Comparison of ENCODE assay signal across 8 mouse cellular contexts in genomic region chr4:98243502-98243901, GRCm38 (mm10).
DNase-seq lines count a peak whose midpoint lies in the region; ATAC-seq and TF ChIP-seq lines count a peak whose summit lies in the region.

No protein-coding gene starts in this region.

- peak; percentile 87 for DNase-seq in ES-CJ7 (ENCODE audit: low read depth, low spot score)
- DNase-seq in hindbrain, postnatal 0 days (ENCODE audit: low spot score), result peak; percentile 92
- peak; percentile 44 to 61 for DNase-seq in left cerebral cortex, adult 2 months (ENCODE audit: extremely low spot score in 1 of 2, low spot score in 2 of 2)
- peak; percentile 84 for DNase-seq in midbrain, embryonic 10.5 days (ENCODE audit: low spot score)
- peak; percentile 30 to 60 for DNase-seq in spleen, postnatal 14 days (ENCODE audit: low spot score in 2 of 2)
- no peak for DNase-seq in gastrocnemius, adult 18-20 months (ENCODE audit: low spot score)

- H3K4me3 ChIP-seq in forebrain, embryonic 13.5 days, result 0 out of 2 replicates have a peak overlapping the region, but pooled peaks have one; percentile 27
- peak overlapping the region; percentile 19 for H3K4me3 ChIP-seq in hindbrain, postnatal 0 days (ENCODE audit: low read length)
- H3K4me3 ChIP-seq in left cerebral cortex, adult 2 months, result peak overlapping the region; percentile 27
- peak overlapping the region; percentile 41 for H3K4me3 ChIP-seq in midbrain, embryonic 10.5 days

- H3K4me1 ChIP-seq in forebrain, embryonic 13.5 days, result peaks cover 21% of the 10 kb centered on the region
- H3K4me1 ChIP-seq in hindbrain, postnatal 0 days (ENCODE audit: insufficient read depth, low read length), result peaks cover 7% of the 10 kb centered on the region; the same call in 1 of the 2 replicates
- peaks cover 20% of the 10 kb centered on the region for H3K4me1 ChIP-seq in midbrain, embryonic 10.5 days

- intact Hi-C loops in left cerebral cortex, adult 2 months (cut with DNase I), result loop anchor here (5.0 kb wide), 2 partner anchors 466 to 491 kb away; partner anchors contain the start of gene E130114P18Rik

- H3K4me2 ChIP-seq in forebrain, embryonic 13.5 days, result peak overlapping the region; percentile 58
- H3K4me2 ChIP-seq in hindbrain, postnatal 0 days (ENCODE audit: low read depth, low read length), result peak overlapping the region; percentile 62

- peak; percentile 83 for TF ChIP-seq CTCF in hindbrain, postnatal 0 days (IDR thresholded peaks at IDR 0.05; ENCODE audit: low read depth)
- peak; percentile 58 for TF ChIP-seq CTCF in left cerebral cortex, adult 2 months (IDR thresholded peaks at IDR 0.05)

- no peak overlapping the region for H3K9ac ChIP-seq in forebrain, embryonic 13.5 days
- no peak overlapping the region for H3K9ac ChIP-seq in hindbrain, postnatal 0 days (replicated peaks; ENCODE audit: low read length)

- H3K36me3 ChIP-seq in forebrain, embryonic 13.5 days (ENCODE audit: poor library complexity, severe bottlenecking), result no peaks in the 10 kb centered on the region
- no peaks in the 10 kb centered on the region for H3K36me3 ChIP-seq in hindbrain, postnatal 0 days (ENCODE audit: insufficient read depth, low read length)
- no peaks in the 10 kb centered on the region for H3K36me3 ChIP-seq in midbrain, embryonic 10.5 days

- WGBS in forebrain, embryonic 13.5 days, result under 1% methylated on average over 6 of the region's 6 CpGs
- 4% methylated on average over 6 of the region's 6 CpGs for WGBS in hindbrain, postnatal 0 days
- WGBS in midbrain, embryonic 10.5 days, result 3% methylated on average over 6 of the region's 6 CpGs

- H3K27ac ChIP-seq in forebrain, embryonic 13.5 days, result peak overlapping the region; percentile 27; the same call in 1 of the 2 replicates
- 0 out of 2 replicates have a peak overlapping the region, but pooled peaks have one; percentile 20 for H3K27ac ChIP-seq in hindbrain, postnatal 0 days
- H3K27ac ChIP-seq in left cerebral cortex, adult 2 months, result peak overlapping the region; percentile 66; the same call in 1 of the 2 replicates
- peak overlapping the region; percentile 64 for H3K27ac ChIP-seq in midbrain, embryonic 10.5 days (replicated peaks)

- 0 out of 2 replicates have a peak, but pooled peaks have one; percentile 40 for ATAC-seq in cerebellum, adult (ENCODE audit: insufficient number of reproducible peaks, low FRiP score, low TSS enrichment)
- ATAC-seq in forebrain, embryonic 13.5 days, result peak; percentile 89
- peak; percentile 89 for ATAC-seq in hindbrain, postnatal 0 days

- H3K27me3 ChIP-seq in forebrain, embryonic 13.5 days, result no peaks in the 10 kb centered on the region
- H3K27me3 ChIP-seq in hindbrain, postnatal 0 days (ENCODE audit: insufficient read depth, low read length), result no peaks in the 10 kb centered on the region
- peaks cover 7% of the 10 kb centered on the region; the same call in 1 of the 2 replicates for H3K27me3 ChIP-seq in midbrain, embryonic 10.5 days (ENCODE audit: low read depth, poor library complexity, severe bottlenecking)

- H3K9me3 ChIP-seq in forebrain, embryonic 13.5 days (replicated peaks), result no peaks in the 10 kb centered on the region
- no peaks in the 10 kb centered on the region for H3K9me3 ChIP-seq in hindbrain, postnatal 0 days (ENCODE audit: low read length)
- no peaks in the 10 kb centered on the region for H3K9me3 ChIP-seq in midbrain, embryonic 10.5 days (replicated peaks)
